Mouse (Mus musculus): ENCODE measurements around the gene Alg13.

Gene Alg13

GRCm38 (mm10) chrX:144317548-144318163 lies at the start of gene Alg13:
Alg13 (plus strand) TSS chrX:144317804.
- peak; percentile 61 for DNase-seq (ENCODE audit: low spot score)

- no peak for DNase-seq (ENCODE audit: low spot score)
Observed at GRCm38 (mm10) chrX:144268606-144269005, 49.0 kb upstream of the Alg13 start.

- DNase-seq (ENCODE audit: low spot score): no peak
Observed at GRCm38 (mm10) chrX:144301476-144301875, 16.1 kb upstream of the Alg13 start.

GRCm38 (mm10) chrX:144305659-144306058 lies 11.9 kb upstream of the Alg13 start:
- no peak for DNase-seq (ENCODE audit: low spot score)

- DNase-seq (ENCODE audit: low spot score): no peak
Observed at GRCm38 (mm10) chrX:144314041-144314440, 3.6 kb upstream of the Alg13 start.

GRCm38 (mm10) chrX:144315028-144315427 lies 2.6 kb upstream of the Alg13 start:
- DNase-seq (ENCODE audit: low spot score): no peak

GRCm38 (mm10) chrX:144316004-144316403 lies 1.6 kb upstream of the Alg13 start:
- no peak for DNase-seq (ENCODE audit: low spot score)

GRCm38 (mm10) chrX:144318164-144318979 lies 768 bp downstream of the Alg13 start:
- no peak for DNase-seq (ENCODE audit: low spot score)

GRCm38 (mm10) chrX:144319366-144319765 lies 1.8 kb downstream of the Alg13 start:
- no peak for DNase-seq (ENCODE audit: low spot score)

GRCm38 (mm10) chrX:144325375-144325774 lies 7.8 kb downstream of the Alg13 start:
- DNase-seq (ENCODE audit: low spot score): no peak

- DNase-seq (ENCODE audit: low spot score): no peak
Observed at GRCm38 (mm10) chrX:144335332-144336015, 17.9 kb downstream of the Alg13 start.

- DNase-seq (ENCODE audit: low spot score): no peak
Observed at GRCm38 (mm10) chrX:144337938-144338337, 20.3 kb downstream of the Alg13 start.

GRCm38 (mm10) chrX:144338355-144338754 lies 20.8 kb downstream of the Alg13 start:
- DNase-seq (ENCODE audit: low spot score): no peak

- DNase-seq (ENCODE audit: low spot score): no peak
Observed at GRCm38 (mm10) chrX:144374196-144374595, 56.6 kb downstream of the Alg13 start.

- DNase-seq (ENCODE audit: low spot score): peak; percentile 29
Observed at GRCm38 (mm10) chrX:144403526-144403925, 85.9 kb downstream of the Alg13 start.

GRCm38 (mm10) chrX:144408036-144408435 lies 90.4 kb downstream of the Alg13 start:
- DNase-seq (ENCODE audit: low spot score): no peak

GRCm38 (mm10) chrX:144420259-144420658 lies 102.7 kb downstream of the Alg13 start:
- no peak for DNase-seq (ENCODE audit: low spot score)

- no peak for DNase-seq (ENCODE audit: low spot score)
Observed at GRCm38 (mm10) chrX:144421091-144421490, 103.5 kb downstream of the Alg13 start.

GRCm38 (mm10) chrX:144423848-144424247 lies 106.2 kb downstream of the Alg13 start:
- no peak for DNase-seq (ENCODE audit: low spot score)
